Mouse (Mus musculus) adrenal gland, postnatal 25 days (tissue): Measurements from ENCODE around the gene Sgip1. TPM values are rescaled to one million over a fixed set of nuclear protein-coding genes. Genes with fewer than 3 reads are reported as not detected.

Experiments used
- DNase-seq: peaks from one replicate; pipeline ENCODE4 v3.0.0; 2021; ENCODE audit warnings: mixed read lengths
- total RNA-seq: library from RNA; stranded (reverse); gene quantifications from 2 replicates; pipeline ENCODE4 v1.2.3, GENCODE M21; 2021

The Sgip1 gene
- total RNA-seq, 1 experiment from 2014 or later: 8.0 TPM

GRCm38 (mm10) chr4:102899683-102900082 is 158.6 kb downstream of the Sgip1 start:
- DNase-seq: no peak

GRCm38 (mm10) chr4:102900166-102900565 is 159.1 kb downstream of the Sgip1 start:
- no peak for DNase-seq

GRCm38 (mm10) chr4:102907843-102908427 is 166.8 kb downstream of the Sgip1 start:
- DNase-seq: no peak

- no peak for DNase-seq
Observed at GRCm38 (mm10) chr4:102910191-102910590, 169.1 kb downstream of the Sgip1 start.

- DNase-seq: no peak
Observed at GRCm38 (mm10) chr4:102913176-102913575, 172.1 kb downstream of the Sgip1 start.

- no peak for DNase-seq
Observed at GRCm38 (mm10) chr4:102913700-102914327, 172.7 kb downstream of the Sgip1 start.

- DNase-seq: no peak
Observed at GRCm38 (mm10) chr4:102918191-102918590, 177.1 kb downstream of the Sgip1 start.

- DNase-seq: no peak
Observed at GRCm38 (mm10) chr4:102929491-102929890, 188.4 kb downstream of the Sgip1 start.

- no peak for DNase-seq
Observed at GRCm38 (mm10) chr4:102930679-102931078, 189.6 kb downstream of the Sgip1 start.

- no peak for DNase-seq
Observed at GRCm38 (mm10) chr4:102940266-102940665, 199.2 kb downstream of the Sgip1 start.

GRCm38 (mm10) chr4:102940738-102941137 is 199.6 kb downstream of the Sgip1 start:
- DNase-seq: no peak

- no peak for DNase-seq
Observed at GRCm38 (mm10) chr4:102944325-102944724, 203.2 kb downstream of the Sgip1 start.

- DNase-seq: no peak
Observed at GRCm38 (mm10) chr4:102952476-102952875, 211.4 kb downstream of the Sgip1 start.

- no peak for DNase-seq
Observed at GRCm38 (mm10) chr4:102955294-102955956, 214.3 kb downstream of the Sgip1 start.

- no peak for DNase-seq
Observed at GRCm38 (mm10) chr4:102959409-102959808, 218.3 kb downstream of the Sgip1 start.

- no peak for DNase-seq
Observed at GRCm38 (mm10) chr4:102964174-102964573, 223.1 kb downstream of the Sgip1 start.

- no peak for DNase-seq
Observed at GRCm38 (mm10) chr4:102967811-102968210, 226.7 kb downstream of the Sgip1 start.

GRCm38 (mm10) chr4:102969599-102969998 is 228.5 kb downstream of the Sgip1 start:
- no peak for DNase-seq

- DNase-seq: no peak
Observed at GRCm38 (mm10) chr4:102971159-102971558, 230.1 kb downstream of the Sgip1 start.

GRCm38 (mm10) chr4:102972071-102972470 is 231.0 kb downstream of the Sgip1 start:
- no peak for DNase-seq

- no peak for DNase-seq
Observed at GRCm38 (mm10) chr4:102974172-102974571, 233.1 kb downstream of the Sgip1 start.

GRCm38 (mm10) chr4:102976290-102977275 is 235.5 kb downstream of the Sgip1 start:
- DNase-seq: no peak
